ENCODE assay signal across 7 mouse cellular contexts in genomic region chr19:4744026-4744425, GRCm38 (mm10). TPM values are rescaled to one million over a fixed set of nuclear protein-coding genes. Genes with fewer than 3 reads are reported as not detected.
"Had no signal": no experiment of that assay in that cellular context is flagged by ENCODE, and none has a peak within 500 bp of the region (broad histone marks: within the 10 kb centered on the region; RNA-seq: fewer than 3 reads in every experiment).

No protein-coding gene starts in this region.

- H3K4me3 ChIP-seq: liver, embryonic 13.5 days had no signal

- H3K4me1 ChIP-seq: liver, embryonic 13.5 days had no signal

- H3K27me3 ChIP-seq: liver, embryonic 13.5 days had no signal

- H3K27ac ChIP-seq: kidney, postnatal 0 days; liver, embryonic 13.5 days; stomach, postnatal 0 days had no signal

- H3K36me3 ChIP-seq: liver, embryonic 13.5 days had no signal

- DNase-seq: liver, embryonic 13.5 days; lung, adult 2 months; thymus, adult 18-20 months; thymus, postnatal 36 days had no signal

- H3K9me3 ChIP-seq: liver, embryonic 13.5 days had no signal

RNA-seq across cellular contexts. Expression of gene Gm960, which starts 45.6 kb away (rescaled TPM):
- polyA plus RNA-seq: large intestine, adult 2 months; liver, embryonic 13.5 days had no signal
